Mouse (Mus musculus) cerebellum, adult 18-20 months (tissue): ENCODE data around the gene Gtpbp1.
A peak's percentile ranks its signal among the peaks of the same experiment; 100 is the strongest.
"Not testable (repeated sequence)": the region's sequence is repeated elsewhere in the genome, so short reads cannot be mapped to it uniquely, and the experiment has no call there.

Experiments used
- DNase-seq, 2 experiments: peaks; one replicate each; pipeline ENCODE4 v3.0.0; 2021

Gtpbp1 gene

DNA sequence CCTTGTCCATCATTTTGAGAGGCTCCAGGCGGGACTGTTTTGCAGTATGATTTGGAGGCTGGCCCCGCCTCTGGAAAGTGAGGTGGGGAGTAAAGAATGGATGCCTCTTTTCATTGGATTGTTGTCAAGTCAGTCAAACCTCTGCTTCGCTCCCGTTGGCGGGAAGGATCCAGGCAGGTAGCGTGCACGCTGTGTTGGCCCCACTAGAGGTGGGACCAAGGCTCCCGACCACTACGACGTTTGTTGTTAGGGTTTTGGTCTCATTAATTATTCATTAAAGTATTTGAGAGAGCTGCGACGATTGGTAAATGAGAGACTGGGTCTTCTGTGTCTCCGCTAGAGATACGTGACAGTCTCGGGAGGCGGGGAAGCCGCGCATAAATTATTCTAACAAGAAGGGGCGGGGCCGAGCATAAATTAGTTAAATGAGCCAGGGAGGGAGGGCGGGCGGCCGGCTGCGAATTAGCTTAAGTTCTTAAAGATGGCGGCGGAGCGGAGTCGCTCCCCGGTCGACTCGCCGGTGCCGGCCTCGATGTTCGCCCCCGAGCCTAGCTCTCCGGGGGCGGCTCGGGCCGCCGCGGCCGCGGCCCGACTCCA, at the start of gene Gtpbp1:
Gtpbp1 (plus strand) TSS at position 420 of the 597 bp plus-strand sequence.
- DNase-seq, result peak; percentile 96 to 99

- DNase-seq, result no peak
These were observed 49.4 kb upstream of the Gtpbp1 start for GRCm38 (mm10) chr15:79641135-79641817.

- no peak for DNase-seq
These were observed 45.2 kb upstream of the Gtpbp1 start for GRCm38 (mm10) chr15:79645483-79645882.

- no peak for DNase-seq
These were observed 42.5 kb upstream of the Gtpbp1 start for GRCm38 (mm10) chr15:79648130-79648529.

- no peak for DNase-seq
These were observed 40.1 kb upstream of the Gtpbp1 start for GRCm38 (mm10) chr15:79650569-79650968.

GRCm38 (mm10) chr15:79651481-79651880, 39.2 kb upstream of the Gtpbp1 start:
- DNase-seq, result no peak

- no peak for DNase-seq
These were observed 34.2 kb upstream of the Gtpbp1 start for GRCm38 (mm10) chr15:79656451-79656850.

GRCm38 (mm10) chr15:79657837-79658530, 32.7 kb upstream of the Gtpbp1 start:
- peak; percentile 90 to 92 for DNase-seq

DNA sequence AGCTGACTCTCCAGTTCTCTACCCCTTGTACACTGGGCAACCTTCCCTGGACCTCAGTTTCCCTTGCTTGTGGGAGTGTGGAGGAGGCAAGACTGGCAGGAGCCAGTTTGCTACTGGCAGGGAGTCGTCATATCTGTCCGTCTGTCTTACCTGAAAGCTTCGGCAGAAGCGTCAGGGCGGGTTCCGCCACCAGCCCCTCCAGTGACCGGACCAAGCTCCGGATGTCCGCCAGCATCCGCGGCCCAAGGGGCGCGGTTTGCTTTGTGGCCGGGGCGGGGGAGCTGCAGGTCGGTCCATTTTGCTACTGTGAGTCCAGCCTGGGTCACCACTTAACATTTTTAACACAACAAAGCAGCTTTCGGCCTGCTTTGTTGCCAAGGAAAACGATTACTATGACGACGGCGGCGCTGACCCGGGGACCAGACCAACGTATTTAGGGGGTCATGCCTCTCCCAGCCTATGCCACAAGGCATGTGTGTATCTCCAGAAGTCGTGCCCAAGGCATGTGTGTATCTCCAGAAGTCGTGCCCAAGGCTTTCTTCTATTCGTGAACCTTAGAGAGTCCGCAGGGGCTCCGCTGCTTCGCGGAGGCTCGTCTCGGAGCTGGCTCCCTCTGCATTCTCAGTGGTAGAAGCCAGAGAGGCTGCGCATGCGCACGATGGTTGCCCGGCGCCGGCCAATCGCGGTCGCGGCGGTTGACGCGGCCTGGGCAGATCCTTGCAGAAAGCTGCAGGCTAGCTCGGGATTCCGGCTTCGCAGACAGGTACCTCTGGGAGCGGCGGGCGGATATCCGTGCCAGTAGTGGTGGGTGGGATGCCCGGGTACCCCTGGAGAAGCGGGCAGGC, 31.9 kb upstream of the Gtpbp1 start, which contains the start of the genes Fam227a and Cby1:
Fam227a (minus strand) TSS at position 426 of the 845 bp plus-strand sequence.
Cby1 (plus strand) TSS at position 669 of the 845 bp plus-strand sequence.
- peak; percentile 95 to 98 for DNase-seq

GRCm38 (mm10) chr15:79661852-79662251, 28.8 kb upstream of the Gtpbp1 start:
- peak; percentile 32 to 45 for DNase-seq

GRCm38 (mm10) chr15:79664666-79665065, 26.0 kb upstream of the Gtpbp1 start:
- DNase-seq, result no peak

GRCm38 (mm10) chr15:79669195-79669594, 21.4 kb upstream of the Gtpbp1 start:
- no peak for DNase-seq

DNA sequence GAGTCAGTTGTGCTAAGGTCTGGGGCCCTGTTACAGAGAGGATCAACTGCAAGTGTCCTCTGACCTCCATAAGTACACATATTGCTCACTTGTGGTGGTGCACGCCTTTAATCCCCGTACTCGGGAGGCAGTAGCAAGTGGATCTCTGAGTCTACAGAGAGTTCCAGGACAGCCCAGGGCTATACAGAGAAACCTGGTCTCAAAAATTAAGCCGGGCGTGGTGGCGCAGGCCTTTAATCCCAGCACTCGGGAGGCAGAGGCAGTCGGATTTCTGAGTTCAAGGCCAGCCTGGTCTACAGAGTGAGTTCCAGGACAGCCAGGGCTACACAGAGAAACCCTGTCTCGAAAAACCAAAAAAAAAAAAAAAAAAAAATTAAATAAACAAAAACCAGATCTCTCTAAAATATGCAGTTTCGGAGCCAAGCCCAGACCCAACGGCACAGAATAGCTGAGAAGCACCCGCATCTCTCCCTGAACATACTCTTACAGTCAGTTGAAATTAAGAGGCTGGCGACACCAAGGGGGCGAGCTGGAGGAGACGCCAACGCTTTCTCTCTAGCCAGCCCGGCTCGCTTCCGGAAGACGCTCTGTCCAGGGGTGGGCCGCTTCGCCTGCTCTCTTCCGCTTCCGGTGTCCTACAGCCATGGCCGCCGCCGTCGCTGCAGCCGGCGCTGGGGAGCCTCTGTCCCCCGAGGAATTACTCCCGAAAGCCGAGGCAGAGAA, 20.2 kb upstream of the Gtpbp1 start, which contains the start of gene Tomm22:
Tomm22 (plus strand) TSS at position 613 of the 723 bp plus-strand sequence.
- DNase-seq, result peak; percentile 89 to 92

DNA sequence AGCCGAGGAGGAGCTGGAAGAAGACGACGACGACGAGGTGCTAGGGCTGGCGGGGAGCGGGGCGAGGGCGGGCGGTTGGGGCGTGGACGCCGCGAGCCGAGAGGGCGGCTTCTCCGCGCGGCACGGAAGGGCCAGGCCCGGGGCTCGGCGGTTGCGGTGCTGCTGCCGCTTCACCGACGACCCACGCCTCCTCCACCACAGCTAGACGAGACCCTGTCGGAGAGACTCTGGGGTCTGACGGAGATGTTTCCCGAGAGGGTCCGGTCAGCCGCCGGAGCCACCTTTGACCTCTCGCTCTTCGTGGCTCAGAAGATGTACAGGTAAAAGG, 19.7 kb upstream of the Gtpbp1 start:
- no peak for DNase-seq

DNA sequence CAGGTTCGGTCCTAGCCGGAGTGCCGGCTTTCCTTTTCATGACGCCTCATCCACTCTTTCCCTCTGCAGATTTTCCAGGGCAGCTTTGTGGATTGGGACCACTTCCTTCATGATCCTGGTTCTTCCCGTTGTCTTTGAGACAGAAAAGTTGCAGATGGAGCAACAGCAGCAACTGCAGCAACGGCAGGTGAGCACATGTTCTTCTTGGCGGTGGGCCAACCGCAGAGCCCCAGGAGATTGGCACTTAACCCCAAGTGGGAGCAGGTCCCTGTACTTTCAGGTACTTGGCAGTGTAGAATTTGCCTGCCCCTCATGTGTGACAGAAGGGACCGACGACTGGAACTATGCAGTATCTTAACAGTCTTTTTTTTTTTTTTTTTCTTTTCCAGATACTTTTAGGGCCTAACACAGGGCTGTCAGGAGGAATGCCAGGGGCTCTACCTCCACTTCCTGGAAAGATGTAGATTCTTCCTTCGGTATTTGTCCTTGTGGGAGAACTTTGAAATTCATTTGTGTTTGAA, 18.8 kb upstream of the Gtpbp1 start:
- not testable (repeated sequence) for DNase-seq

- no peak for DNase-seq
These were observed 12.7 kb upstream of the Gtpbp1 start for GRCm38 (mm10) chr15:79677936-79678335.

- DNase-seq, result no peak
These were observed 8.7 kb upstream of the Gtpbp1 start for GRCm38 (mm10) chr15:79681973-79682372.

GRCm38 (mm10) chr15:79683146-79683545, 7.5 kb upstream of the Gtpbp1 start:
- no peak for DNase-seq

DNA sequence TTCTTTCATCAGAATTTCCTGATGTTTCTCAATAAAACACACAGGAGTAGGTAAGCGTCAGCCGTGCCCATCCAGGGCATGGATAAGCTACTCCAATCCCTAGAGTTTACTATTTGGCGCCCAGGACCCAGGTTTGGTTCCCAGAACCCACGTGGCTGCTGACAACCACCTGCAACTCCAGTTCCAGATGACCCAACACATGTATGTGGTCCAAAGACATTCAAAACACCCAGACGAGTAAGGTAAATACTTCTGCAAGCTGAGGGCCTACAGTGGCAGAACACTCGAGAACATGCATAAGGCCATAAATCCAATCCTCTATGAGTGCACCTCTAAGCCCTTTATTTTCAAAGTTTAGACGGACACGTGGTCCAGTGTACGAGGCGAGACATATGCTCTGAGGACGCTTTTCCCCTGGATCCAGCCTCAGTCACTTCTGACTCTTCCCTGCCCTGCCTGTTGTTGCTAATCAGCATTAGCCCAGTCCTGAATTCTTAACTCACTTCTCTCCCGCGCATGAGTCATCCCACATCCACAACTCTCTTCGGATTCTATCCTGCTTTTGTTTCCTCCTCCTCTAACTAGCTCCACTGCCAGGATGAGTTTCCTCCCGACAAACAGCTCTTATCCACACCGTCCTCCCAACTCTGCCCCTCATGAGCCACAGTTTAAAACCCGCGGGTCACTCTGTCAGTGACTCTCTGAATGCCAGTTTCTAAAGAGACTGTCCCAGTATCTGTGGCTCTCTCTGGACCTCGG, 6.8 kb upstream of the Gtpbp1 start:
- DNase-seq, result no peak

DNA sequence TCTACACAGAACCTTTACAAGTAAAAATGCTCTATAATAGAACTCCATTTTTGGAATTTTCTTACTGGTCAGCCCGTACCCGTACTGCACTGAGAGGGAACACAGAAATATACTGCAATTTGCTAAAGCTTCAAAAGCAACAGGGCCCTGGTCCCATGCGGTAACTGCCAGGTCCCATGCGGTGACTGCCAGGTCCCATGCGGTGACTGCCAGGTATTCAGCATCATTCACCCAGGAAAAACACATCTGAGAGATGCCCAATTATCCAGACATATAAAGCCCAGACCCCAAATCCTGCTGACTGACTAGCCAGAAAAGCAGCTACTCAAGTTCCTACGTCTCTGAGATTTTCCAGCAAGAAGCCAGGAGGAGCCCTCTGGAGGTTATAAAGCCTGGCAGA, 6.0 kb upstream of the Gtpbp1 start:
- DNase-seq, result peak in 1 of 2 experiments; percentile 50

- DNase-seq, result no peak
These were observed 5.5 kb upstream of the Gtpbp1 start for GRCm38 (mm10) chr15:79685141-79685641.
